Mouse (Mus musculus) hindlimb bud, embryonic 11.5 days (tissue): ENCODE measurements around the gene Kcnk6.
"Not testable (repeated sequence)": the region's sequence is repeated elsewhere in the genome, so short reads cannot be mapped to it uniquely, and the experiment has no call there.

Experiments
- DNase-seq: peaks from one replicate; pipeline ENCODE4 v3.0.0-alpha.2; 2012; ENCODE audit warnings: low read depth, low spot score; ENCODE audit errors: extremely low spot score

Kcnk6 gene

DNA sequence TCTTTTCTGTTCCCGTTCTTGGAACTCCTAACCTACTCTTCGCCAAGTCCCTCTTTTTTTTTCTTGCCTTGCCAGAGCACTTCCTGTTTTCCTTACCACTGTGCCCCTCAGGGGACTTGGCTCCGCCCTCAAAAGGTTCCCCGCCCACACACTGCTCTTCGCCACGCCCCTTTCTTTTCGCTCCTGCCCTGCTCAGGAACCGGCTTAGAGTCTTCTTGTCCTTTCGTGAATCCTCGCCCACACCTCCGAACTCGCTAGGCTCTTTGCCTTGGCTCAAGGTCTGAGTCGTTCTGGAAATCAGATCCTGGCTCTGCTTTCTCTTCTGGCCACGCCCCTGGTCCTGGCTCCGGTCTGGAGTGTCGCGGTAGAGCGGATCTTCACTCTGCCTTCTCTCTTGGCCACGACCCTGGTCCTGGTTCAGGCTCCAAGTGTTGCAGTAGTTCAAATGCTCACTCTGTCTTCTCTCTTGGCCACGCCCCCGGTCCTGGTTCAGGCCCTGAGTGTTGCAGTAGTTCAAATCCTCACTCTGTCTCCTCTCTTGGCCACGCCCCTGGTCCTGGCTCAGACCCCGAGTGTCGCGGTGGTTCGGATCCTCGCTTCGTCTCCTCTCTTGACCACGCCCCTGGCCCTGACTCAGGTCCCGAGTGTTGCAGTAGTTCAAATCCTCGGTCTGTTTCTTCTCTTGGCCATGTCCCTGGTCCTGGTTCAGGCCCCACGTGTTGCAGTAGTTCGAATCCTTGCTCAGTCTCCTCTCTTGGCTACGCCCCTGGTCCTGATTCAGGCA lies 20.7 kb downstream of the Kcnk6 start:
- DNase-seq, result no peak

DNA sequence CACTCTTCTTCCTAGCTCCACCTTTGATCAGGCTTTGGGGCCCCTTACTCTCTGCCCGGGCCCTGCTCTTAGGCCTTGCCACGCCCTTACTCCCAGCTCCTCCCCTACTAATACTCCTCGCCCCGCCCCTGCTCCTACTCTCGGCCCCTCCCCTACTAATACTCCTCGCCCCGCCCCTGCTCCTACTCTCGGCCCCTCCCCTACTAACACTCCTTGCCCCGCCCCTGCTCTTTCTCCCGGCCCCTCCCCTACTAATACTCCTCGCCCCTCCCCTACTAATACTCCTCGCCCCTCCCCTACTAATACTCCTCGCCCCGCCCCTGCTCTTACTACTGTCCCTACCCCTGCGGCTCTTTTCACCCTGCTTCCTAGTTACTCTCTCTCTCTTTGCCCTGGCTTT lies 21.3 kb downstream of the Kcnk6 start:
- not testable (repeated sequence) for DNase-seq

DNA sequence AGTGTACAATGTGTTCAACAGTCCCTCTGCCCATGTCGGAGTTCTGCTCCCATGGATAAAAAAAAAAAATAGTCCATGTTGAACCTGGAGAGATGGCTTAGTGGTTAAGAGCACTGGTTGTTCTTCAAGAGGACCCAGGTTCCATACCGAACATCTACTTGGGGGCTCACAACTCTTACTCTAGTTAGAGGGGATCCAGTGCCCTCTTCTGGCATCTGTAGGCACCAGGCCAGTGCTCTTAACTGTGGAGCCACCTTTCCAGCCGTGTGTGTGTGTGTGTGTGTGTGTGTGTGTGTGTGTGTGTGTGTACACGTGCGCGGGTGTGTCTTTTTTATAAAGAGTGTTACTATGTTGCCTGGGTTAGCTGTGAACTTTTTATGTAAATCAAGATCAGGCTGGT lies 29.7 kb downstream of the Kcnk6 start:
- no peak for DNase-seq

DNA sequence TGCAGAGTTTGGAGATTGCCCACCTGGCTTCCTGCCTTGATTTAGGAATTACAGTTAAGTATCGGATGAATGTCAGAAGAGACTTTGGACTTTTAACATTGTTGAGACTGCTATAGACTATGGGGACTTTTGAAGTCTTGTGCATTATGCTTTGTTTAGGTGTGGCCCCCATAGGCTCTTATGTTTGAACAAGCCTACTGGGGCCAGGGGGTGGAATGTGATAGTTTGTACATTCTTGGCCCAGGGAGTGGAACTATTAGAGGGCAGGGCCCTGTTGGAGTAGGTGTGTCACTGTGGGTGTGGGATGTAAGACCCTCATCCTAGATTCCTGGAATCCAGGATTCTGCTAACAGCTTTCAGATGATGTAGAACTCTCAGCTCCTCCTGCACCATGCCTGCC lies 38.1 kb downstream of the Kcnk6 start:
- DNase-seq, result not testable (repeated sequence)

DNA sequence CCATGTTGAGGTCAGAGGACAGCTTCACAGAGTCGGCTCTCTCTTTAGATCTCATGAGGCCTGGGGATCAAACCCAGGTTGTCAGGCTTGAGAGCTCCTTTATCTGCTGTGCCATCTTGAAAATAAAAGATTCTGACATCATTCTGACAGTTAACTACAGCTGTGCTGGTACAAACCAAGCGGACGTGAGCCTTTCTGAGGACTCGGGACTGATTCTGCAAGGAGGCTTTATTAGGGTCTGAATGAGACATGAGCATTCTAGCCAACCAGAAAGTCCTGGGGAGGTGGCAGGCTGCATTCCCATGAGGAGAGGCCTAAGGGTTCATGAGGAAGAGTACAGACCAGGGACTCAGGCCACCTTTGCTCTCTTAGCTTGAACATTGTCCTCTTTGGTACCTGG lies 51.0 kb downstream of the Kcnk6 start:
- not testable (repeated sequence) for DNase-seq

DNA sequence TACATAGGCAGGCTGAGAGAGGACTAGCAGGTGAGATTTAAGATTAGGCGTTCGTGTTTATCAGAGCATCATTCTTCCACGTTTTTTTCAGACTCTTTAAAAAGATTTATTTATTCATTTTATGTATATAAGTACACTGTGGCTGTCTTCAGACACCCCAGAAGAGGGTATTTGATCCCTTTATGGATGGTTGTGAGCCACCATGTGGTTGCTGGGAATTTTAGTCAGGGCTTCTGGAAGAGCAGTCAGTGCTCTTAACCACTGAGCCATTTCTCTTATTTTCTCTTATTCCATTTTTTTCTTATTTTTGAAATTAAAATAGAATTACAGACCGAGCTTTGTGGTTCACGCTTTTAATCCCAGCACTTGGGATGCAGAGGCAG lies 51.5 kb downstream of the Kcnk6 start:
- no peak for DNase-seq

DNA sequence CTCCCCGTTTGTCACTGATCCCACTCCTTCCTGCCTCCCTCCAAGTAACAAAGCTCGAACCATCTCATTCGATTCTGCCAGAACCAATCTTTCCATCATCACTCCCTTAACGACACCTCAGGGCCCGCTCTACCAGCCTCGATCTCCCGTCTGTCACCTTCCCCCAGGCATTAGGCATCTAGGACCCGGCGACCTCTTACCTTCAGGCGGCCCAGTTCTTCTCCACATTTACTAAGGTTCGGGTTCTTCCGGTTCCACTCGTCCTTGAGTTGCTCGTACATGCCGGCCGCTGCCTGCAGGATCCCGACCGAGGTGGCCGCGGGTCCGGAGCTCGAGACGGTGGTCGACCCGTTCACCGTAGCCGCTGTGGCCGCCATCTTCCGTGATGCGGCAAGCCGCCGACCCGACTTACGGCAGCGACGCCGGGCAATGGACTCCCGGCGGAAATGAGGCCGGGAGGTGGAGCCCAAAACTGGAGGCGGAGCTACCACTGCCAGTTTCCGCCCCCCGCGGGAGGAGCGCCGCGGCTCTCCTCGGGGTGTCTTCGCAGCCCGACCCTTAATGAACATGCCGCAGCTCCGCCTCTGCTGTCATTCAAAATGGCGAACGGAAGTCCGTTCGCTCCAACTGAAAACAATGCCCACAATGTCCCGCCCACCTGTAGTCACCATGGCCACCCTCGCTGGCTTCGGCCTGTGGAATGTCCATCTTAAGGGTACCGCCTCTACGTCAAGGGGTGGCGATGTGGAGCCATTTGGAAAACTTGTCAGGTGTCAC lies 52.0 kb downstream of the Kcnk6 start, which contains the start of gene Psmd8:
Gene Psmd8 (minus strand): TSS at position 625 of the 777 bp plus-strand sequence.
- peak; percentile 98 for DNase-seq

DNA sequence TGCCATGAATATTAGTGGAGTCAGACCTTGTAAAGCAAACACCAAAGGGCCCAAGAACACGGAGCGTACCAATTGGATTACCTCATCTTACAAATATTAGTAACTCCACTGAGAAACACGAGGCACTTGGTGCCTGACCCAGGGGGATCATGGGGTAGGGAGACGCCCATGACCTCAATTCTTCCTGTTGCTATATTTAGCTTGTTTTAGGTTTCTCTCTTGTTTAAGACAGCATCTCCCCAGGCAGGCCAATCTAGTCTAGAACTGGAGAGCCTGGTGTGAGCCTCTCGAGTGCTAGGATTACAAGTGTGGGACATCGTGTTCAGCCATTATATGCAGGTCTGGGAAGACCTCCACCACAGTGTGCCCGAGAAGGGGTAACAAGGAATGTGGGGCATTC lies 53.0 kb downstream of the Kcnk6 start:
- no peak for DNase-seq

DNA sequence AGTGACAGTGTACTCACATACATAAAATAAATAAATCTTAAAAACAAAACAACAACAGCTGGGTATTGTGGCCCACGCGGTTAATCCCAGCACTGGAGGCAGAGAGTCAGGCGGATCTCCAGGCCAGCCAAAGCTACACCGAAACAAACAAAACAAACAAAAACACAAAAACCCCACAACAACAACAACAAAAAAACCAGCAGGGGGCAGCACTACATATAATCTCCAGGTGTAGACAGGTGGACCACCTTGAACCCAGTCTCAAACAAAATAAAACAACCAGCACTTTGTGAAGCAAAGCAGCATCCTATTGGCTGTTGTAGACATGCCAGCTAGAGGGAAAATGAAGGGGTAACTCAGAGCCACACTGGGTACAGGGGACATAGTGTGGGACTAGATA lies 54.2 kb downstream of the Kcnk6 start:
- no peak for DNase-seq

DNA sequence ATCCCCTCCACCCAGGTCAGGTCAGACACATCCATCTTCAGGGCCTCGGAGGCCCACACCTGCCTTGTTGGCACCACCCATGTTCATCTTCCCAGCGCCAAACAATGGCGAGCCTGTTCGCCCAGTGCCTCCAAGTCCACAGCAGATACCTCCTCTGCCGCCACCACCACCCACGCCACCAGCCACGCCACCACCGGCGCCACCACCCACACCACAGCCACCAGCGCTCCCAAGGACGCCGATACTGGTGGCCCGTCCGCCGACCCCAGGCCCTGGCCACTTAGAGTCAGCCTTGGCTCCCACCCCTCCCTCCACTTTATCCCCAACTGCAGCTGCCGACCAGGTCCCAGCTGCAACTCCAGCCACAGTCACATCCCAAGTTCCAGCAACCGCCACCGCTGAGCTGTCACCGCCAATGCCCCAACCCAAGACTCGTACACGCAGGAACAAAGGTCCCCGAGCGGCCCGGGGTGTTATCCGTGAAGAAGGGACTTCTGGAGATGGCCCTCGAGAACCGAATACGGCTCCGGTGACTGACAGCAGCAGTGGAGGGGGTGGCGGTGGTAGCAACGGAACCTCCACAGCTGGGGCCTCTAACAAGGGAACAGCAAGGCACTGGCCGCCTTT lies 59.8 kb downstream of the Kcnk6 start:
- DNase-seq, result no peak
